Mouse (Mus musculus) heart, embryonic 11.5 days (tissue): Measurements from ENCODE around the gene Cplane1. TPM values are rescaled to one million over a fixed set of nuclear protein-coding genes. Genes with fewer than 3 reads are reported as not detected.

Experiments used
- ATAC-seq: fragments of 200-750 bp; cut with Nextera tagmentation; replicated peaks from 2 replicates; pipeline ENCODE4 v1.8.0; 2017; ENCODE audit warnings: moderate library complexity; ENCODE audit not compliant: insufficient number of reproducible peaks, low FRiP score, low TSS enrichment
- H3K27ac ChIP-seq: fragments of 300-500 bp; sonication (generic); 2 replicates; pipeline ENCODE4 v1.5.1; 2014; ENCODE audit warnings: mild to moderate bottlenecking, low read depth, low read length
- H3K27me3 ChIP-seq: fragments of 300-500 bp; sonication (generic); 2 replicates; pipeline ENCODE4 v1.6.1; 2014; ENCODE audit warnings: mild to moderate bottlenecking, low read length, mixed read lengths; ENCODE audit not compliant: control insufficient read depth, insufficient read depth
- H3K36me3 ChIP-seq: fragments of 300-500 bp; sonication (generic); 2 replicates; pipeline ENCODE4 v1.6.1; 2014; ENCODE audit warnings: mild to moderate bottlenecking, low read length, moderate library complexity, mixed read lengths; ENCODE audit not compliant: control insufficient read depth, insufficient read depth
- H3K4me1 ChIP-seq: fragments of 300-500 bp; sonication (generic); 2 replicates; pipeline ENCODE4 v1.6.1; 2014; ENCODE audit warnings: low read length; ENCODE audit not compliant: control insufficient read depth, insufficient read depth
- H3K4me2 ChIP-seq: fragments of 300-500 bp; sonication (generic); 2 replicates; pipeline ENCODE4 v1.6.1; 2014; ENCODE audit warnings: mild to moderate bottlenecking, moderate library complexity
- H3K4me3 ChIP-seq: fragments of 300-500 bp; sonication (generic); 2 replicates; pipeline ENCODE4 v1.5.1; 2014; ENCODE audit warnings: low read depth, low read length
- H3K9ac ChIP-seq: fragments of 300-500 bp; sonication (generic); 2 replicates; pipeline ENCODE4 v1.6.1; 2014; ENCODE audit warnings: mild to moderate bottlenecking, low read depth, low read length, moderate library complexity
- H3K9me3 ChIP-seq: fragments of 300-500 bp; sonication (generic); replicated peaks from 2 replicates; pipeline ENCODE4 v1.6.1; 2016; ENCODE audit warnings: low read length; ENCODE audit not compliant: control insufficient read depth
- WGBS: fragments of 180-500 bp; shearing (Covaris S2); extraction: QIAGEN DNeasy Blood & Tissue Kit; methylation state at CpG from one replicate; pipeline ENCODE4 v1.1.7; 2014; ENCODE audit not compliant: insufficient replicate concordance; 5-methylcytosine and 5-hydroxymethylcytosine counted together
- polyA plus RNA-seq: library from polyadenylated mRNA; unstranded; fragments of >200 nt; fragmentation: Nextera tagmentation; extraction: Ambion mirVana; gene quantifications from 2 replicates; pipeline ENCODE4 v1.2.1, GENCODE M21; 2014

The Cplane1 gene
- polyA plus RNA-seq, 1 experiment from 2014 or later: 9.6 TPM

DNA sequence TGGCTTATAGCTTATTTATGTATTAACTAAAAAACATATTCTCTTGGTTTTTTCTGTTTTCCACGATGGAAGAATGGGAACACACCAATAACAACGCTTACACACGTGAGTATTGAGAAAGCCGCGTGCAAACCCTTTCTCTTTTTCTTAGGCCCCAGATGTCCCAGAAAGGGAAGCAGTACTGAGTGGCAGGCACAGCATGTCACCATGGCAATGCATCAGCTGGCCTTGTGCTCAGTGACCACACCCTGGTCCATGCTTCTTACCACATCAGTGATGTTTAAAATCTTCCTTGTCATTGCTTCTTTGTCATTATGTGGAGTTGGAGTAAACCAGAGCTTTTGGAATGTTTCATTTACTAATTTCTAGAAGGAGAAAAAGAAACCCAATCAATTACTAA, 150.3 kb downstream of the Cplane1 start:
- no peak overlapping the region for H3K9ac ChIP-seq
- WGBS: 95% methylated on average over 5 of the region's 5 CpGs

More for the DNA sequence above, 150.3 kb downstream of the Cplane1 start:
- Histone ChIP-seq H3K36me3 (peaks cover 17% of the 10 kb centered on the region), H3K4me1 (no peaks in the 10 kb centered on the region), H3K4me2 (no peak overlapping the region), H3K9me3 (no peaks in the 10 kb centered on the region), H3K4me3 (no peak overlapping the region), H3K27ac (no peak overlapping the region), H3K27me3 (no peaks in the 10 kb centered on the region)
- ATAC-seq: no peak

Other genes with a start within 250 kb of the Cplane1 start
- gene Wdr70, start 69.9 kb upstream of the Cplane1 start, polyA plus RNA-seq: 49.3 and 49.5 TPM in 2 replicates
- gene Nup155, start 59.8 kb upstream of the Cplane1 start, polyA plus RNA-seq: 13.1 and 23.2 TPM in 2 replicates